Mouse (Mus musculus): Measurements from ENCODE around the gene Slc26a6. TPM values are rescaled to one million over a fixed set of nuclear protein-coding genes. Genes with fewer than 3 reads are reported as not detected.
A peak's percentile ranks its signal among the peaks of the same experiment; 100 is the strongest.

Gene Slc26a6
- total RNA-seq (2021) = 10 to 100 TPM; 10.8 to 12.9 TPM
- long read RNA-seq, experiment 1 = 0 reads
- long read RNA-seq, experiment 2 = 0 reads

DNA sequence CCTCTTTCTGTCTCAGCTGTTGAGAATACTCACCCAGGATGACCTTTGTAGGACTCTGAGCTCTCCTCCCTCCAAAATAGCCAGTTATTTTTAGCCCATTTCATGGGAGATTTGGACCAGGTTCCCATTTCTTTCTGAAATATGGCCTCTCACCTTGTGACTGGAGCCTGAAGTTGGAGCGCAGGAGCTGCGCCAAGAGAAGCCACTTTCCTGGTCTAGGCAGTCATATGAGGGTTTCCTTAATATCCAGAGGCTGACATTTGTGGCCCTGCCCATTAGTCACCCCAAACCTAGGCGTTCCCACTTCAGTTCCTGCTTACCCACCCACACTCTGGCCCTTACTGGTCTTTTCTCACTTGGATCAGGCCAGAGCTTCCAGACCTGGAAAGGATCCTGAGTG, at the start of gene Slc26a6:
Slc26a6 (plus strand) TSS at position 308 of the 400 bp plus-strand sequence.
- DNase-seq = peak; percentile 26

DNA sequence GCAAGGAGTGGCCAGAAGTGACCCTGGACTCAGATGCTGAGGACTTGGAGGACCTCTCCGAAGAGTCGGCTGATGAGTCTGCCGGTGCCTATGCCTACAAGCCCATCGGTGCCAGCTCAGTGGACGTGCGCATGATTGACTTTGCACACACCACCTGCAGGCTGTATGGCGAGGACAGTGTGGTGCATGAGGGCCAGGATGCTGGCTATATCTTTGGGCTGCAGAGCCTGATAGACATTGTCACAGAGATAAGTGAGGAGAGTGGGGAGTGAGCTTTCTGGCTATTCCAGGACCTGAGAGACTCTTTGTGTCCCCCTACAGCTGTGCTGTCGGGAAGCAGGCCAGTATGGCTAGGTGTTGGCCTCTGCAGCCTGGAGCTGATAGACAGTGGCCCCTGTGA, 47.3 kb upstream of the Slc26a6 start:
- DNase-seq = no peak

DNA sequence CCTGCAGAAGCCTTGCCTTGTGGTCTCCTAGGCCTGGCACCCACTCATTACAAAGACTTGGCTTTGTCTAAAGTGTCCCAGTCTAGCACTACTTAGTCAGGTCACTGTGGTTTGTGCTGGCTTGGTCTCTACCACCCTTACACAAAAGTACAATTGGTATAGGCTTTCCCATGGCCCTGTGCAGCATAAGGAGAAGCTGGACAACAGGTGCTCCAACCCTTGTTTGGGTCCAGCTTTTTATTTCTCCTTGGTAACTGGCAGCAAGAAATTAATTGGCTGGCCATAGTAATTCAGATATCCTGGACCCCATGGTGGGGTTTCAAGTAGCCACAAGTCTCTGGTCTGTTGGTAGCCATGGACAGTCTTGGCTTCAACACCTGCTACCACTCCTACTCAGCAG, 46.7 kb upstream of the Slc26a6 start:
- DNase-seq = no peak

DNA sequence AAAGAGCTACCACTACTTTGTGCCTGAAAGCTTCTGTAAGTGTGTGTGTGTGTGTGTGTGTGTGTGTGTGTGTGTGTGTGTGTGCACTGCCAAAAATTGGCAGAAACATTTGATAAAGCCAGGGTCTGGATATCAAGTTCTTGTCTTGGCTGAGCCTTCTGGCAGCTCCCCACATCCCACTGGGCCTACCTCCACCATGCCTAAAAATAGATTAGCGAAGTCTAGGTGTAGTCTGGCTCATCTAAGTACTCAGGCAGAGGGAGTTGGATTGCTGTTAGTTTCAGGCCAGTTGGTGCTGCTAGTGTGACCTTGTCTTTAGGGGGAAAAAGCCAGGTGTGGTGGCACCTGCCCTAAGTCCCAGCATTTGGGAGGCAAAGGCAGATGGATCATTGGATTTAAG, 46.3 kb upstream of the Slc26a6 start:
- peak; percentile 52 for DNase-seq

DNA sequence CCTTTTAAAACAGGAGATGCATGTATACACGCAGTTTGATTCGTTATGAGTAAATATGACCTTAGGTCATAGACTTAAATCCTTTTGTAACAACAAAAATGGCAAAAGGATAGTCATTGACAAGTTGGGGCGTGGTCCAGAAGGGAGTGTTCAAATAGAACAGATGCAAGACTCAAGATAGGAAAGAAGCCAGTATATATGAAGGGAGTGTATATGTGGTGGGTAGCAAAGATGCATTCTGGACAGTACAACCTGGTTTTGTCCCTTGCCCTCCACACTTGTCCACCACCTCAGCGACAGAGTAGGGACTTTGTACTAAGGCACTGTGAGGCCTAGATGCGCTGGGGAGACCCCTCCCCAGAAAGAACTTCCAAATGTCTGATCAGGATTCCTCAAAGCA, 45.4 kb upstream of the Slc26a6 start:
- no peak for DNase-seq

DNA sequence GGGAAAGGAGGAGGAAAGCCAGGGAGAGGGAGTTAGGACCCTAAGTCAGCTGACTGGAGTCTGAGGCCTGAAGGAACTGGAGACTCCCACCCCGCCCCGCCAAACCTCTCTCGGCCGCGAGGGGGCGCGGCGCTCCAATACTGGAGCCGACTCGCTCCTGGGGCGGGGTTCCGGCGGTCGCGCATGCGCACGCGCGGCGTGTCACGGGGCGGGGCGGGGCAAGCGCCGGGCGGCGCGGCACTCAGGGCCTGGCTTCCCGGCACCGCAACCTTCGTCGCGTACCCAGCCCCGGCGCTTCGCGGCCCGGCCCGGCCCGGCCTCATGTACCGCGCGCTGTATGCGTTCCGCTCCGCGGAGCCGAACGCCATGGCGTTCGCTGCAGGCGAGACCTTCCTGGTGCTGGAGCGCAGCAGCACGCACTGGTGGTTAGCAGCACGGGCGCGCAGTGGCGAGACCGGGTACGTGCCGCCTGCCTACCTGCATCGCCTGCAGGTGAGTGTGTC, 44.9 kb upstream of the Slc26a6 start, which contains the start of gene Nckipsd:
Nckipsd (plus strand) TSS at position 206 of the 503 bp plus-strand sequence.
- peak; percentile 99 for DNase-seq

DNA sequence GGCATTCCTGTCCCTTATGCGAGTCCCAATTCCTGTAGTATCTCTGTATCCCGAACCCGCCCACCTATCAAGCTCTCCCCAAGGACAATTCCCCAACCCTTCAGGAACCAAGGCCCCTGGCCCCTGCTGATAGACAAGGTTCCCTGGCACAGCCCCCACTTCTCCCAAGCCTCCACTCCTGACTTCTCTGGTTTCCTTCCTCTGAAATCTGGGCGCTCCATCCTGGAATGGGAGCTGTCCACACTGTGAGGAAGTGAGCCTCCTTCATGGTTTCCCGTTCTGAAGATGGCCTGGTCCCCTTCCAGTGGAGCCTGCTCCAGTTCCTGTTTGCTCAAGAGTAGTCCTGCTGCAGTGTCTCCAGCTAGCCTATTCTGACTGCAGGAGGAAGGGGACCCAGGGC, 43.9 kb upstream of the Slc26a6 start:
- no peak for DNase-seq

DNA sequence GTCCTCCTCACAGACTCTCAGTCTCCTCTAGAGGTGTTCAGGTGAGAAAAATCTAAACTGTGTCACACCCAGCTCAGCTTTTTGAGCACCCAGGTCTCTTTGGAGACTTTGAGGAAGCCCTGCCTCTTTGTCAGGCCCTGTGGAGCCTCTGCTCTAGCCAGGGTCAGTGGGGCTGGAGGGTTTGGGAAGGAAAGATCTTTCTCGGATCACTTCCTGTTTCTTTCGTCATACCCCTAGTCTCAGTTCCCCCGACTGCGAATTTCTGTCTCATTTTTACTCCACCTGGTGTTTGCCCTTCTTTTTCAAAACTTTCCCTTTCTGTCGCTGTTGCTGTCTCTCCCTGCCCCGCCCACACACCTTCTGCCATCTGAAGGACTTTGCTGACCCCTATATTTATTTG, 43.4 kb upstream of the Slc26a6 start:
- DNase-seq = no peak

DNA sequence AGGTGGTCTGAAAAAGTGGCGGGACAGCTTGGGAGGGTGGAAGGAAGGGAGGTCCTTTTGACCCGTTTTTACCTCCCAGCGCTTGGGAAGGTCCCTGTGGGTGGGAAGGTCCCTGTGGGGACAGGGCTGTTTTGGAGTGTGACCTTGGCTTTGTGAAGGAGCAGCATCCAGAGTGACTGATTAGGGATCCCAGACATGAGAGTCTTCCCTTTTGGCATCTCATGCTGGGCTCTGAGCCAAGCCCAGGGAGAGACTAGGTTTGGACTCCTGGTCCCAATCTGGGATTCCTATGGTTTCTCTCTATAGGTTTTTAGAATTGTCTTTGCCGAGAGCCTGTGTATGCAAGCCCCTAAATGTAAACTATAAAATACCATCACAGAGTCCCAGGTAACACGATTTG, 42.6 kb upstream of the Slc26a6 start:
- DNase-seq = no peak

DNA sequence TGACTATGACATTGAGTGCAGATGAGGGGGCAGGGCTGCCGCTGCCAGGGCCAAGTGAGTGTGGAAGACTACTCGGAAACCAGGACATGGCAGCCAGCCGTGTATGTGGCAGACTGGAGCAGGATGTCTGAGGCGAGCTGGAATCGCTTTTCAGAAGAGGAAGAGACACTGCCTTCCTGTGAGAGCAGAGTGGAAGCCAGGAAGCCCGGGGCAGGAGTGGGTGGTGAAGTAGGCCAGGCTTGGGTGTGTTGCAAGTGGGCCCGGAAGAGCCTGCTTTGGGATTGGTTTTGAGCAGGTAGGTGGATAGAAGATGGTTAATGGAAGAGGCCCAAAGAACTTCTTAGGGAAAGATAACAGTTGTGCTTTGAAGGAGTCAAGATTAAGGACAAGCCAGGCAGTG, 37.5 kb upstream of the Slc26a6 start:
- DNase-seq = no peak

DNA sequence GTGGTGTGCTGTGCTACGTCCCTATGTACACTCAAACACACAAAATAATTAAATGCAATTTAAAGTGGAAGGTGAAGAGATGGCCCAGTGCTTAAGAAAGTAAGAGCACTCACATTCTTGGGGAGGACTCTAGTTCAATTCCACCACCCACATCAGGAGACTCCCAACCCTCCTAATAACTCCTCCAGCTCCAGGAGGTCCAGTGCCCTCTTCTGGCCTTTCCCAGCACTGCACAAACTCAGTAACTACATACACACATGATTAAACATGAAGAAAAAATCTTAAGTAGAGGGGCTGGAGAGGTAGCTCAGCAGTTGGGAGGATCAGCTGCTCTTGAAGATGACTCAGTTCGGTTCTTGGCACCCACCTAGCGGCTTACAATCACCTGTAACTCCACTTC, 33.6 kb upstream of the Slc26a6 start:
- DNase-seq = peak; percentile 67

DNA sequence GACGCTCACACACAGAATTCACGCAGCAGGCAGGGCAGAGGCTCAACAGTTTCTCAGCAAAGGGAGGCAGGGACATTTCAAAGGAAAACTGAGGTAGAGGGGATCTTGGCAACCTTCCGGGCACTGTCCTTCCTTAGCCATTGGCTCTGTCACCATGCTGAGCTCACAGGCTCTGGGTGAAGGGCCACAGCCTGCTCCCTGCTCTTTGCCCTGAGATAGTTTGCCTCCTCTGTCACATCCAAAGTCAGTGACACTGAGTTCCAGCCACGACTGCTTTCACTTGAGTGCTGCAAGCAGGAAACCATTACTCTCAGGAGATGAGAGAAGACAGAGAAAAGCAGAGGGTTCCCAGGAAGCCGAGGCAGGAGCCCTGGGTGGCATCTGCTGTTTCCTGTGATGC, 33.0 kb upstream of the Slc26a6 start:
- no peak for DNase-seq

DNA sequence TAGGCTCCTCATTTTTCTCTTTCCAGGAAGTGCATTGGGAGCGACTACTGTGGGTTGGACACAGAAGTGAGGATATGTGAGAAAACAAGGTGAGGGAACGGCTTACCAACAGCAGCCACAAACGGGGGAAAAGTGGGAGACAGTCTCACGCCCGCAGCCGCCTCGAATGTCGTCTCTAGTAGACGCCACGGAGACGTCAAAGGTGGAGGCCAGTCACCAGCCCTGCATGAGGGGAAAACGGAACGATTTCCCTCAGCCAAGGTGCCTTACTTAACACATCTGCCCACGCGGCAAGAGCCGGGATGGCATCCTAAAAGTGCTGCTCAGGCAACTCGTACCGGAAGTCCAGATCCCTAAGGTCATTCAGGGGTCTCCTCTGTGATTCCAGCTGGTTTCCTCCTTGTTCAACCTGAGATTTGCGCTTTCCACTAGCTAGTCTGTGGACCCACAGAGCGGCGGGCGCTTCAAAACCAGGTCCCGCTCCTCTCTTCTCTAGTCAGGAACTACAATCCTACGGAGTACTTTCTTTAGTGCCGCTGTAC, 28.9 kb upstream of the Slc26a6 start:
- no peak for DNase-seq

DNA sequence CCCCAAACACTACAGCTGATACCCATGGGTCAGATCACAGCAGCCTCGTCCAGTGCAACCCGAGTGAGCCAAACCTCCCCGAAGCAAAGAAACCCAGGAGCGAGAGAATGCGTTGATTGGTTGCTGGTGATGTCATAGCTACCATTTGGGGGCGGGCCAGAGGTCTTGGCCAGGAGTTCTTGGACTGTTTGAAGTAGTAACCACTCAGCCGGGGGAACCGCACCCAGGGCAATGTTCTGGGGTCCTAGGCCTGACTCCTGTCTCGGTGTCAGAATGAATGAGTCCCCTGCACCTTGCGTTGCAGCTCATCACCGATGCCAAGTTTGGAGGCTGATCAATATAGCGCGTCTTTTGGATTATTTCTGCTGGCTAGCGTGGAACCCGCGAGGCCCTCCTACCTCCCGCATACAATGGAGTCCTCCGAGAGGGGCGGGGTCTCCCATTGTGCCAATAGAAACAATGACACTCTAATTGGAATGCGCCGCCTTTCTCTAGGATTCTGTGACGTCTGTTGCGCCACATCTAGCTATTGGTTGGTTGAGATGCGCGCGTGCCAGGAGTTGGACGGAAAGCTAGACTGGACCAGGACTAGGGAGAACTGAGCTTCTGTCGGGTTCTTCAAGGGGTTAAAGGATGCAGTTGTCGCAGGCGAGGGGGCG, 28.2 kb upstream of the Slc26a6 start:
- no peak for DNase-seq

DNA sequence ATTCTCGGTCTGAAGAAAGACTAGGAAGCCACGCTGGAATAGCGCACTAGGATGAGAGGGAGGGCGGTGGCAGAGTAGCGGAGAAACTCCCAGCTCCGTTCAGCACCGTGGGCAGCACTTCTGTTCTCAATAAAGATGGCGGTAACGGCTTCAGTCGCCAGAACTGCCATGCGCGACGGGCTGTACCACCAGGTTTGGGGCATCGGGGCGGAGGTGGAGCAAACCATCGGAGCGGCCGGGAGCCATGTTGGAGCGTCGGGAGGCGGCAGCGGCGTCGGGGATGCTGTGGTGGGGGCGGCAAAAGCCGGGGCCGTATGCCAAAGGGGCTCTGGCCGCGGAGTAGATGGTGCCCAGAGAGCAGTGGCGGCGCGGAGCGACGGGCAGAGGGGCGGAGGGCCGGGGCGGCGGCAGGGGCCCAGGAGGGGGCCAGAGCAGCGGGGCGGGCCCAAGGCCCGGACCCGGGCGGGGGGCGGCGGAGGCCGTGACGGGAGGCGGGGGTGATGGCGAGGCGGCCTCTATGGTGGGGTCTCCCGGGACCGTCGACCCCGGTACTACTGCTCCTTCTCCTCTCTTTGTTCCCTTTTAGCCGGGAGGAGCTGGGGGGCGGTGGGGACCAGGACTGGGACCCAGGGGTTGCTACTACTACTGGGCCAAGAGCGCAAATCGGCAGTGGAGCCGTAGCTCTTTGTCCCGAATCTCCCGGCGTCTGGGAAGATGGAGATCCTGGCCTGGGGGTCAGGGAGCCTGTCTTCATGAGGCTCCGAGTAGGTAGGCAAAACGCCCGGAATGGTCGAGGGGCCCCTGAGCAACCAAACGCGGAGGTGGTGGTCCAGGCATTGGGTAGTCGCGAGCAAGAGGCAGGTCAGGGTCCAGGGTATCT, 27.0 kb upstream of the Slc26a6 start, which contains the start of gene Celsr3:
Celsr3 (plus strand) TSS at position 501 of the 880 bp plus-strand sequence.
- DNase-seq = peak; percentile 43

DNA sequence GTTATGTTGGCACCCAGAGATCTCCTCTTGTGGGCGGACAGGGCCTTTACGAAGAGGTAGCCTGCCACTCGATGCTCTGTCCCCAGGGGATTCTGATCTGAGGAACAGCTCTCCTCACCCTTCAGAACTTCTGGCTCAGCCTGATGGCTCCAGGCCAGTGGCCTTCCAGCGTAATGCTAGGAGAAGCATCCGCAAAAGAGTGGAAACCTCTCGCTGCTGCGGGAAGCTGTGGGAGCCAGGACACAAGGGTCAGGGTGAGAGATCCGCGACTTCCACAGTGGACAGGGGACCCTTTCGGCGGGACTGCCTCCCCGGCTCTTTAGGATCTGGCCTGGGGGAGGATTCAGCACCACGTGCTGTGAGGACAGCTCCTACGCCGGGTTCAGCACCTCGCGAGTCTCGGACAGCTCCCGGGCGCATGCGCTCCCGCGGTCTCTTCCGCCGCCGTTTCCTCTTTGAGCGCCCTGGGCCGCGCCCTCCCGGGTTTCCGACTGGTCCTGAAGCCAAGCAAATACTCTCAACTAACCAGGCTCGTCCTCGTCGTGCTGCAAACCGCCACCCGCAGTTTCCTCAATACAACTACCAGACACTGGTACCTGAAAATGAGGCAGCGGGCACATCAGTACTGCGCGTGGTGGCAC, 26.3 kb upstream of the Slc26a6 start:
- peak; percentile 83 for DNase-seq

DNA sequence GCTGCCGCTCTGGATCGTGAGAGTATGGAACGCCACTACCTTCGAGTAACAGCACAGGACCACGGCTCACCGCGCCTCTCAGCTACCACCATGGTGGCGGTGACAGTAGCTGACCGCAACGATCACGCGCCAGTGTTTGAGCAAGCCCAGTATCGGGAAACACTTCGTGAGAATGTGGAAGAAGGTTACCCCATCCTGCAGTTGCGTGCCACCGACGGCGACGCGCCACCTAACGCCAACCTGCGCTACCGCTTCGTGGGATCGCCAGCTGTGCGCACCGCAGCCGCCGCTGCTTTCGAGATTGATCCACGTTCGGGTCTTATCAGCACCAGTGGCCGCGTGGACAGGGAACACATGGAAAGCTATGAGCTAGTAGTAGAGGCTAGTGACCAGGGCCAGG, 25.6 kb upstream of the Slc26a6 start:
- DNase-seq = no peak

DNA sequence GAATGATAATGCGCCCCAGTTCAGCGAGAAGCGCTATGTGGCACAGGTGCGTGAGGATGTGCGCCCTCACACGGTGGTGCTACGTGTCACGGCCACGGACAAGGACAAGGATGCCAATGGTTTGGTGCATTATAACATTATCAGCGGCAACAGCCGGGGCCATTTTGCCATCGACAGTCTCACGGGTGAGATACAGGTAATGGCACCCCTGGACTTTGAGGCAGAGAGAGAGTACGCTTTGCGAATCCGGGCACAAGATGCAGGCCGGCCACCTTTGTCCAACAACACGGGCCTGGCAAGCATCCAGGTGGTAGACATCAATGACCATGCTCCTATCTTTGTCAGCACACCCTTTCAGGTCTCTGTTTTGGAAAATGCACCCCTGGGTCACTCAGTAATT, 25.2 kb upstream of the Slc26a6 start:
- no peak for DNase-seq

DNA sequence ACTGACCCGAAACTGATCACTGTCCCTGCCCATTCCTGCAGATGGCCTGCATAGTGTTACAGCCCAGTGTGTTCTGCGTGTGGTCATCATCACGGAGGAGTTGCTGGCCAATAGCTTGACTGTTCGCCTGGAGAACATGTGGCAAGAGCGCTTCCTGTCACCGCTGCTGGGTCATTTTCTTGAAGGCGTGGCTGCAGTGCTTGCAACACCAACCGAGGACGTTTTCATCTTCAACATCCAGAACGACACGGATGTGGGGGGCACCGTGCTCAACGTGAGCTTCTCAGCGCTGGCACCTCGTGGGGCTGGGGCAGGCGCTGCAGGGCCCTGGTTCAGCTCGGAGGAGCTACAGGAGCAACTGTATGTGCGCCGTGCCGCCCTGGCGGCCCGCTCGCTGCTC, 21.4 kb upstream of the Slc26a6 start:
- DNase-seq = no peak

DNA sequence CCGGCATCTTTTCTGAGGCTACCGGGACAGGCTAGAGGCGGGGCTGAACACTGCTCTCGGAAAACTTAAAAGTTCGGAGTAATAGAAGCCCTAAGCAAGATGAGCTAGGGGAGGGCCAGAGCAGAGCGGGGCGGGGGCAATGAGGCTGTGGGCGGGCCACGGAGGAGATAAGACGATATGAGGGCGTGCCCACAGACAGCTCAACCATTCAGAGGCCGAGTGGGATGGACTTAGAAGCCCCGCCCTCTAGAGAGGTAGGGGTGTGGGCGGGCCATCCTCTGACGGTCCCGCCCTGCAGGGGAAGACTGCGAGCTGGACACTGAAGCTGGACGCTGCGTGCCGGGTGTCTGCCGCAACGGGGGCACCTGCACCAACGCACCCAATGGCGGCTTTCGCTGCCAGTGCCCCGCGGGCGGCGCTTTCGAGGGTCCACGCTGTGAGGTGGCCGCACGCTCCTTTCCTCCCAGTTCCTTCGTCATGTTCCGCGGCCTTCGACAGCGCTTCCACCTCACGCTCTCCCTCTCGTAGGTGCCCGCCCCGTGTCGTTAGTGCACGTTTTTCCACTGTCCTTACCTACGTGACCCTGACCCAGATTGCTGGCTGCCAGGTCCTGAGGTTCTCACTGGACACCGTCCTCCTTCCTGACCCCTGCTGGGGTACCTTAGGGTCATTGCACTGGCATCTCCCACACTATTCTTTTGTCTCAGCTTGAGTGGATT, 20.5 kb upstream of the Slc26a6 start:
- peak; percentile 75 for DNase-seq

DNA sequence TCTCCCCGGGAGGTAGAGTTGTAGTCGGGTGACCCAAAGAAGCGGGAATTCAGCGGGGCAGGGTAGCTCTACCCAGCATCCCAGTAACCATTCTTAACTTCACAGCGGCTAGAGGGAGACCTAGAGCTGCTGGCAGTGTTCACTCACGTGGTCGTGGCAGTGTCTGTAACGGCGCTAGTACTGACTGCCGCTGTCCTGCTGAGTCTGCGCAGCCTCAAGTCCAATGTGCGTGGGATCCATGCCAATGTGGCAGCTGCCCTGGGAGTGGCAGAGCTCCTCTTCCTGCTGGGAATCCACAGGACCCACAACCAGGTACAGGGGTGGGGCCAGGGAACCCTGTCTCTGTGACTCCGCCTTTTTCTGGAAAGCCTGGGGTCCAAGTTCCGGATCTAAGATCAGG, 10.1 kb upstream of the Slc26a6 start:
- DNase-seq = peak; percentile 63

DNA sequence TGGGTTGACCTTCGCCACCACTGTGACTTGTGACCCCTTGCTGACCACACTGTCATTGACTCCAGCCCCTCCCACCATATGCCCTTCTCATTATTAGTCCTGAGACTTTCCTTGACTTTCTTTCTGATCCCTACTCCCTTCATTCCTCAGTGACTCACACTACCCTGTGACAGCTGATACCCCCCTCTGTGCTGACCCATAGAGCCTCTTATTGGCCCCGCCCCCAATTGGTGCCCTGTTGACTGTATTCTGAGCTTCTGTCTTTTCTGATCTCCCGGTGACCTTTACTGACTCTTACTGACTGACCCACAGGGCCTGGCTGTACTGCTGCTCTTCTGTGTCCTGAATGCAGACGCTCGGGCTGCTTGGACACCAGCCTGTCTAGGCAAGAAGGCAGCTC, 7.7 kb upstream of the Slc26a6 start:
- DNase-seq = no peak

Measured in gastrocnemius, postnatal 10 days (tissue).